Mouse (Mus musculus): ENCODE data around the gene Dph1. TPM values are rescaled to one million over a fixed set of nuclear protein-coding genes. Genes with fewer than 3 reads are reported as not detected.

Gene Dph1
- polyA plus RNA-seq, 1 experiment from 2014 or later = 10.6 TPM

- no peaks in the 10 kb centered on the region; the same call in 1 of the 2 replicates for H3K4me1 ChIP-seq (ENCODE audit: control insufficient read depth, low read depth, low read length)
- no peaks in the 10 kb centered on the region for H3K36me3 ChIP-seq (ENCODE audit: control insufficient read depth, insufficient read depth)
- WGBS (ENCODE audit: insufficient replicate concordance) = 71% methylated on average over 12 of the region's 12 CpGs
- no peak overlapping the region for H3K9ac ChIP-seq (ENCODE audit: low read depth, low read length)
- H3K27ac ChIP-seq (ENCODE audit: low read length) = no peak overlapping the region
- no peak overlapping the region for H3K4me3 ChIP-seq (ENCODE audit: low read depth, low read length)
- no peaks in the 10 kb centered on the region for H3K9me3 ChIP-seq (replicated peaks; ENCODE audit: control insufficient read depth, low read length)
- peaks cover 6% of the 10 kb centered on the region for H3K27me3 ChIP-seq (ENCODE audit: control insufficient read depth, insufficient read depth, low read depth, low read length)
- no peak overlapping the region for H3K4me2 ChIP-seq (ENCODE audit: low read depth, low read length)
- no peak for ATAC-seq (ENCODE audit: low read depth)
Observed at GRCm38 (mm10) chr11:75224062-75224461, 33.0 kb upstream of the Dph1 start.

- Histone ChIP-seq H3K36me3 (ENCODE audit: control insufficient read depth, insufficient read depth) (no peaks in the 10 kb centered on the region), H3K27ac (ENCODE audit: low read length) (no peak overlapping the region), H3K9me3 (replicated peaks; ENCODE audit: control insufficient read depth, low read length) (no peaks in the 10 kb centered on the region), H3K9ac (ENCODE audit: low read depth, low read length) (no peak overlapping the region), H3K4me2 (ENCODE audit: low read depth, low read length) (no peak overlapping the region), H3K4me3 (ENCODE audit: low read depth, low read length) (no peak overlapping the region), H3K4me1 (ENCODE audit: control insufficient read depth, low read depth, low read length) (no peaks in the 10 kb centered on the region; the same call in 1 of the 2 replicates), H3K27me3 (ENCODE audit: control insufficient read depth, insufficient read depth, low read depth, low read length) (no peaks in the 10 kb centered on the region)
- WGBS (ENCODE audit: insufficient replicate concordance) = 37% methylated on average over 6 of the region's 6 CpGs
- no peak for ATAC-seq (ENCODE audit: low read depth)
Observed at GRCm38 (mm10) chr11:75220517-75221145, 29.6 kb upstream of the Dph1 start.

GRCm38 (mm10) chr11:75220115-75220514, 29.1 kb upstream of the Dph1 start:
- 49% methylated on average over 9 of the region's 9 CpGs for WGBS (ENCODE audit: insufficient replicate concordance)
- H3K9ac ChIP-seq (ENCODE audit: low read depth, low read length) = no peak overlapping the region
- H3K36me3 ChIP-seq (ENCODE audit: control insufficient read depth, insufficient read depth) = no peaks in the 10 kb centered on the region
- H3K4me3 ChIP-seq (ENCODE audit: low read depth, low read length) = no peak overlapping the region
- H3K4me1 ChIP-seq (ENCODE audit: control insufficient read depth, low read depth, low read length) = no peaks in the 10 kb centered on the region; the same call in 1 of the 2 replicates
- no peaks in the 10 kb centered on the region for H3K9me3 ChIP-seq (replicated peaks; ENCODE audit: control insufficient read depth, low read length)
- no peak overlapping the region for H3K4me2 ChIP-seq (ENCODE audit: low read depth, low read length)
- ATAC-seq (ENCODE audit: low read depth) = no peak
- no peak overlapping the region for H3K27ac ChIP-seq (ENCODE audit: low read length)
- H3K27me3 ChIP-seq (ENCODE audit: control insufficient read depth, insufficient read depth, low read depth, low read length) = no peaks in the 10 kb centered on the region

GRCm38 (mm10) chr11:75214081-75214950, 23.3 kb upstream of the Dph1 start:
- H3K4me1 ChIP-seq (ENCODE audit: control insufficient read depth, low read depth, low read length) = peaks cover 42% of the 10 kb centered on the region
- H3K4me3 ChIP-seq (ENCODE audit: low read depth, low read length) = peak overlapping the region; percentile 34
- peak overlapping the region; percentile 0; the same call in 1 of the 2 replicates for H3K9ac ChIP-seq (ENCODE audit: low read depth, low read length)
- H3K27ac ChIP-seq (ENCODE audit: low read length) = peak overlapping the region; percentile 10
- 39% methylated on average over 12 of the region's 13 CpGs for WGBS (ENCODE audit: insufficient replicate concordance)
- ATAC-seq (ENCODE audit: low read depth) = no peak
- H3K36me3 ChIP-seq (ENCODE audit: control insufficient read depth, insufficient read depth) = no peaks in the 10 kb centered on the region
- H3K27me3 ChIP-seq (ENCODE audit: control insufficient read depth, insufficient read depth, low read depth, low read length) = peaks cover 3% of the 10 kb centered on the region
- no peaks in the 10 kb centered on the region for H3K9me3 ChIP-seq (replicated peaks; ENCODE audit: control insufficient read depth, low read length)
- H3K4me2 ChIP-seq (ENCODE audit: low read depth, low read length) = peak overlapping the region; percentile 49

GRCm38 (mm10) chr11:75213372-75214080, 22.5 kb upstream of the Dph1 start:
- peaks cover 49% of the 10 kb centered on the region for H3K4me1 ChIP-seq (ENCODE audit: control insufficient read depth, low read depth, low read length)
- H3K36me3 ChIP-seq (ENCODE audit: control insufficient read depth, insufficient read depth) = no peaks in the 10 kb centered on the region
- peak overlapping the region; percentile 0; the same call in 1 of the 2 replicates for H3K9ac ChIP-seq (ENCODE audit: low read depth, low read length)
- H3K27ac ChIP-seq (ENCODE audit: low read length) = peak overlapping the region; percentile 77
- 26% methylated on average over 35 of the region's 35 CpGs for WGBS (ENCODE audit: insufficient replicate concordance)
- no peaks in the 10 kb centered on the region for H3K9me3 ChIP-seq (replicated peaks; ENCODE audit: control insufficient read depth, low read length)
- ATAC-seq (ENCODE audit: low read depth) = peak; percentile 75
- H3K27me3 ChIP-seq (ENCODE audit: control insufficient read depth, insufficient read depth, low read depth, low read length) = peaks cover 3% of the 10 kb centered on the region
- H3K4me2 ChIP-seq (ENCODE audit: low read depth, low read length) = peak overlapping the region; percentile 49
- peak overlapping the region; percentile 34 for H3K4me3 ChIP-seq (ENCODE audit: low read depth, low read length)

GRCm38 (mm10) chr11:75212876-75213275, 21.8 kb upstream of the Dph1 start:
- ATAC-seq (ENCODE audit: low read depth) = no peak
- H3K9ac ChIP-seq (ENCODE audit: low read depth, low read length) = no peak overlapping the region
- no peak overlapping the region for H3K4me3 ChIP-seq (ENCODE audit: low read depth, low read length)
- H3K4me2 ChIP-seq (ENCODE audit: low read depth, low read length) = no peak overlapping the region
- no peaks in the 10 kb centered on the region for H3K36me3 ChIP-seq (ENCODE audit: control insufficient read depth, insufficient read depth)
- no peak overlapping the region for H3K27ac ChIP-seq (ENCODE audit: low read length)
- 75% methylated on average over 3 of the region's 3 CpGs for WGBS (ENCODE audit: insufficient replicate concordance)
- peaks cover 49% of the 10 kb centered on the region for H3K4me1 ChIP-seq (ENCODE audit: control insufficient read depth, low read depth, low read length)
- no peaks in the 10 kb centered on the region for H3K9me3 ChIP-seq (replicated peaks; ENCODE audit: control insufficient read depth, low read length)
- H3K27me3 ChIP-seq (ENCODE audit: control insufficient read depth, insufficient read depth, low read depth, low read length) = peaks cover 3% of the 10 kb centered on the region

- Histone ChIP-seq H3K4me2 (ENCODE audit: low read depth, low read length) (no peak overlapping the region), H3K36me3 (ENCODE audit: control insufficient read depth, insufficient read depth) (no peaks in the 10 kb centered on the region), H3K4me3 (ENCODE audit: low read depth, low read length) (no peak overlapping the region), H3K9me3 (replicated peaks; ENCODE audit: control insufficient read depth, low read length) (no peaks in the 10 kb centered on the region), H3K9ac (ENCODE audit: low read depth, low read length) (no peak overlapping the region), H3K27ac (ENCODE audit: low read length) (peak overlapping the region; percentile 54), H3K4me1 (ENCODE audit: control insufficient read depth, low read depth, low read length) (peaks cover 49% of the 10 kb centered on the region), H3K27me3 (ENCODE audit: control insufficient read depth, insufficient read depth, low read depth, low read length) (peaks cover 3% of the 10 kb centered on the region)
- no peak for ATAC-seq (ENCODE audit: low read depth)
- WGBS (ENCODE audit: insufficient replicate concordance) = 56% methylated on average over 8 of the region's 8 CpGs
Observed at GRCm38 (mm10) chr11:75212031-75212667, 21.1 kb upstream of the Dph1 start.

- H3K9ac ChIP-seq (ENCODE audit: low read depth, low read length) = no peak overlapping the region
- H3K27me3 ChIP-seq (ENCODE audit: control insufficient read depth, insufficient read depth, low read depth, low read length) = peaks cover 3% of the 10 kb centered on the region
- H3K9me3 ChIP-seq (replicated peaks; ENCODE audit: control insufficient read depth, low read length) = no peaks in the 10 kb centered on the region
- H3K4me3 ChIP-seq (ENCODE audit: low read depth, low read length) = no peak overlapping the region
- no peaks in the 10 kb centered on the region for H3K36me3 ChIP-seq (ENCODE audit: control insufficient read depth, insufficient read depth)
- peaks cover 49% of the 10 kb centered on the region for H3K4me1 ChIP-seq (ENCODE audit: control insufficient read depth, low read depth, low read length)
- 0 out of 2 replicates have a peak overlapping the region, but pooled peaks have one; percentile 21 for H3K4me2 ChIP-seq (ENCODE audit: low read depth, low read length)
- 60% methylated on average over 6 of the region's 6 CpGs for WGBS (ENCODE audit: insufficient replicate concordance)
- H3K27ac ChIP-seq (ENCODE audit: low read length) = peak overlapping the region; percentile 17
- ATAC-seq (ENCODE audit: low read depth) = no peak
Observed at GRCm38 (mm10) chr11:75210755-75211154, 19.7 kb upstream of the Dph1 start.

Measured in liver, embryonic 16.5 days (tissue).